In genomic region chr4:59662163-59662562, GRCm38 (mm10) we compare ENCODE assay signal across 18 mouse cellular contexts.
"Had no signal": no experiment of that assay in that cellular context is flagged by ENCODE, and none has a peak within 500 bp of the region (broad histone marks: within the 10 kb centered on the region; RNA-seq: fewer than 3 reads in every experiment).

No protein-coding gene starts in this region.

- H3K9ac ChIP-seq: hindbrain, embryonic 14.5 days; liver, embryonic 13.5 days; liver, postnatal 0 days; midbrain, embryonic 15.5 days; neural tube, embryonic 13.5 days had no signal

- H3K27me3 ChIP-seq: liver, embryonic 13.5 days; megakaryocyte, embryonic 14.5 days; midbrain, embryonic 15.5 days; neural tube, embryonic 13.5 days had no signal

- ATAC-seq: liver, postnatal 0 days; midbrain, embryonic 15.5 days had no signal

- H3K27ac ChIP-seq: hindbrain, embryonic 14.5 days; kidney, postnatal 0 days; left cerebral cortex, adult 2 months; limb, embryonic 10.5 days; macrophage; midbrain, embryonic 15.5 days; neural tube, embryonic 13.5 days had no signal

- H3K4me1 ChIP-seq: limb, embryonic 10.5 days; midbrain, embryonic 15.5 days had no signal

- DNase-seq: kidney, adult 11 months; kidney, adult 9 months; kidney, postnatal 36 days; liver, embryonic 13.5 days; liver, postnatal 0 days; retina, postnatal 1 day; right cerebral cortex, postnatal 4 days; spleen, adult 18-20 months; thymus, postnatal 36 days had no signal

- H3K9me3 ChIP-seq: limb, embryonic 10.5 days; liver, embryonic 13.5 days; midbrain, embryonic 15.5 days; neural tube, embryonic 13.5 days had no signal

- H3K36me3 ChIP-seq: liver, embryonic 13.5 days; midbrain, embryonic 15.5 days had no signal

- H3K4me3 ChIP-seq: left cerebral cortex, adult 2 months; limb, embryonic 10.5 days; liver, embryonic 13.5 days; megakaryocyte, embryonic 14.5 days; midbrain, embryonic 15.5 days; neural tube, embryonic 13.5 days had no signal

- H3K4me2 ChIP-seq: hindbrain, embryonic 14.5 days; liver, embryonic 13.5 days; midbrain, embryonic 11.5 days; midbrain, embryonic 15.5 days; neural tube, embryonic 13.5 days had no signal
